Mouse (Mus musculus) layer of hippocampus, adult 9-10 months (tissue): ENCODE data around the gene P4htm.

Experiments used
- DNase-seq: peaks from one replicate; pipeline ENCODE4 v3.0.0; 2022; ENCODE audit warnings: low spot score

P4htm gene

GRCm38 (mm10) chr9:108577934-108578544, 19.4 kb downstream of the P4htm start:
- DNase-seq: no peak

- no peak for DNase-seq
Observed at GRCm38 (mm10) chr9:108577025-108577424, 20.4 kb downstream of the P4htm start.

GRCm38 (mm10) chr9:108575321-108576297, 21.9 kb downstream of the P4htm start:
- no peak for DNase-seq

GRCm38 (mm10) chr9:108574921-108575320, 22.5 kb downstream of the P4htm start:
- DNase-seq: no peak

- no peak for DNase-seq
Observed at GRCm38 (mm10) chr9:108573774-108574690, 23.4 kb downstream of the P4htm start.

- DNase-seq: no peak
Observed at GRCm38 (mm10) chr9:108572321-108572720, 25.1 kb downstream of the P4htm start.

- DNase-seq: no peak
Observed at GRCm38 (mm10) chr9:108571401-108571973, 26.0 kb downstream of the P4htm start.

GRCm38 (mm10) chr9:108570207-108570896, 27.1 kb downstream of the P4htm start:
- DNase-seq: no peak

- no peak for DNase-seq
Observed at GRCm38 (mm10) chr9:108569381-108570206, 27.9 kb downstream of the P4htm start, which contains the start of gene Dalrd3. TSS of gene Dalrd3 (plus strand) at chr9:108569886.

GRCm38 (mm10) chr9:108568511-108568921, 29.0 kb downstream of the P4htm start:
- no peak for DNase-seq

GRCm38 (mm10) chr9:108567931-108568419, 29.5 kb downstream of the P4htm start:
- DNase-seq: no peak

GRCm38 (mm10) chr9:108566815-108567776, 30.4 kb downstream of the P4htm start, which contains the start of gene Ndufaf3:
TSS of gene Ndufaf3 (minus strand) at chr9:108567434.
- peak; percentile 91 for DNase-seq

- no peak for DNase-seq
Observed at GRCm38 (mm10) chr9:108565881-108566814, 31.3 kb downstream of the P4htm start.

GRCm38 (mm10) chr9:108564131-108564530, 33.3 kb downstream of the P4htm start:
- no peak for DNase-seq

GRCm38 (mm10) chr9:108563671-108564070, 33.8 kb downstream of the P4htm start:
- no peak for DNase-seq

GRCm38 (mm10) chr9:108560227-108560841, 37.1 kb downstream of the P4htm start, which contains the start of gene Impdh2:
TSS of gene Impdh2 (plus strand) at chr9:108560286.
- peak; percentile 83 for DNase-seq

- no peak for DNase-seq
Observed at GRCm38 (mm10) chr9:108559169-108559568, 38.3 kb downstream of the P4htm start.
